Mouse (Mus musculus): ENCODE measurements around the gene Olfr723.
"Not testable (repeated sequence)": the region's sequence is repeated elsewhere in the genome, so short reads cannot be mapped to it uniquely, and the experiment has no call there.

Gene Olfr723

DNA sequence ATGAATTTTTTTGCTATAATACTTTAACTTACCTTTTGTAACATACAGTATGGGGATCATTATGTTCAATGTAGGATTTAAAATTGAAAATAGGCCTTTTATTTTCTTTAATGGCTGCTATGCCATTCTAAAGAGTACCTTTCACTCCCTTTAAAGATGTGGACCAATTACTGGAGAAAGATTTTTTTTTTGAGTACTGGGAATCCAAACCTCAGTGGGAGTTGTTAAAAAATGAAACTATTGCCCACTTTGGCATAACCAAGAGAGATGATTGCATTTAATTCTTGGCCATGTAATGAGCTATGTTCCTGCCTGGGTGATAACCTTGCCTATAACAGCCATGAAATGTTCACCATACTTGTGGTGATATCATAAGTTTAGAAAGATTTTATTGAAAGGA, at the start of gene Olfr723:
Gene Olfr723 (minus strand): TSS at position 101 of the 400 bp plus-strand sequence.
- DNase-seq (ENCODE audit: low spot score in 2 of 2) = not testable (repeated sequence)

DNA sequence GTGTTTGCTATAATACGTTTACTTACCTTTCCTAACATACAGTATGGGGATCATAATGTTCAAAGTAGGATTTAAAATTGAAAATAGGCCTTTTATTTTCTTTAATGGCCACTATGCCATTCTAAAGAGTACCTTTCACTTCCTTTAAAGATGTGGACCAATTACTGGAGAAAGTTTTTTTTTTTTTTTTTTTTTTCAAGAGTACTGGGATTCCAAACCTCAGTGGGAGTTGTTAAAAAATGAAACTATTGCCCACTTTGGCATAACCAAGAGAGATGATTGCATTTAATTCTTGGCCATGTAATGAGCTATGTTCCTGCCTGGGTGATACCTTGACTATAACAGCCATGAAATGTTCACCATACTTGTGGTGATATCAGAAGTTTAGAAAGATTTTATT, 31.6 kb upstream of the Olfr723 start, which contains the start of gene Olfr724:
Gene Olfr724 (minus strand): TSS at position 101 of the 400 bp plus-strand sequence.
- not testable (repeated sequence) for DNase-seq (ENCODE audit: low spot score in 2 of 2)

DNA sequence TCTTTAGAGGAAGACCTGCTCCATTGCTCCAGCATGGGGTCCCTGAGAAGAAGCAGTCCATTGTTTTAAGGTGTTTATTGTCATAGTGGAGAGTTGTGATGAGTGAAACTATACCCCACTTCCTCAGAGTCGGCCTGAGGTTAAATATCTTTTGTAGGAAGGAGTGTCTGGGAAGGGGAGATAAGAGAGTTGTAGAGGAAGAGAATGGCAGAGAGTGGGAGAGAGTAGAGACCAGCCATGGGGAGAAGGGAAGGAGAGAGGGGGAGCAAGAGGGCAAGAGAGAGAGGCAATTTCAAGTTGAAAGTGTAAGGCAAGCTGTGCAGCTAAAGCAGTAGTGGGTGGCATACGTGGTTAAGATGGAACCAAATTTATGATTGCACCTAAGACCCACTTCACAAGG, 24.3 kb upstream of the Olfr723 start:
- DNase-seq (ENCODE audit: low spot score in 2 of 2) = no peak

DNA sequence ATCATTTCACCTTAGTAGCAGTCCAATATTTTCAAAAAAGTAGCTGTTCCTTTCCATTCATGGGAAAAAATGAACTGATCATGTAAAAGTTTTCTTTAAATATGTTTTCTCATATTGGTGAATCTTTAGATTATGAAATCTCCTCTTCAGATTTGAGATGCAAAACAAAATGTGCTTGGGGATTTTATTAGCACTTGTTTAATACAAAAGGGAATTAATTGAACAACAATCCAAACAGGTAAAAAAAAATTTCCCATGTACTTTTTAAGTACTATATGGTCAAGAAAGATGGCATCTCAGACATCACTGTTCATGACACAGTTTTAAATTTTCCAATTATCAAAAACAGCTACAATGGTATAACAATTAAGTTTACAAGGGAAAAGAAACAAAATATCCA, 29.7 kb downstream of the Olfr723 start, which contains the start of gene Olfr722:
Gene Olfr722 (minus strand): TSS at position 101 of the 400 bp plus-strand sequence.
- DNase-seq (ENCODE audit: low spot score in 2 of 2) = no peak
